Mouse (Mus musculus): ENCODE data around the gene Kank2. TPM values are rescaled to one million over a fixed set of nuclear protein-coding genes. Genes with fewer than 3 reads are reported as not detected.

The Kank2 gene
- polyA plus RNA-seq, 1 experiment from 2014 or later = 23.3 TPM

GRCm38 (mm10) chr9:21752252-21752792 lies 46.2 kb downstream of the Kank2 start:
- peaks cover under 1% of the 10 kb centered on the region; the same call in 1 of the 2 replicates for H3K36me3 ChIP-seq (ENCODE audit: insufficient read depth, low read length)
- peaks cover 16% of the 10 kb centered on the region; the same call in 1 of the 2 replicates for H3K4me1 ChIP-seq (ENCODE audit: insufficient read depth, low read depth, low read length)
- peak; percentile 14; the same call in 1 of the 2 replicates for ATAC-seq
- no peaks in the 10 kb centered on the region for H3K9me3 ChIP-seq (ENCODE audit: low read length)
- TF ChIP-seq EP300 (IDR thresholded peaks at IDR 0.05) (no peak), CTCF (IDR thresholded peaks at IDR 0.05) (no peak)
- peak overlapping the region; percentile 78 for H3K27ac ChIP-seq (ENCODE audit: low read length)
- no peaks in the 10 kb centered on the region for H3K27me3 ChIP-seq (replicated peaks; ENCODE audit: insufficient read depth, low read length)
- no peak overlapping the region for H3K9ac ChIP-seq (replicated peaks; ENCODE audit: low read depth)
- peak; percentile 78 for DNase-seq (ENCODE audit: low spot score)
- no peak overlapping the region for H3K4me3 ChIP-seq (ENCODE audit: low read depth, low read length)
- 38% methylated on average over 9 of the region's 10 CpGs for WGBS
- H3K4me2 ChIP-seq (replicated peaks; ENCODE audit: low read depth, low read length) = no peak overlapping the region

- TF ChIP-seq CTCF (IDR thresholded peaks at IDR 0.05) (peak; percentile 75), EP300 (IDR thresholded peaks at IDR 0.05) (no peak)
- Histone ChIP-seq H3K27ac (ENCODE audit: low read length) (no peak overlapping the region; the same call in 1 of the 2 replicates), H3K4me3 (ENCODE audit: low read depth, low read length) (no peak overlapping the region), H3K9ac (replicated peaks; ENCODE audit: low read depth) (no peak overlapping the region), H3K36me3 (ENCODE audit: insufficient read depth, low read length) (peaks cover 7% of the 10 kb centered on the region; the same call in 1 of the 2 replicates), H3K4me1 (ENCODE audit: insufficient read depth, low read depth, low read length) (peaks cover 16% of the 10 kb centered on the region; the same call in 1 of the 2 replicates), H3K27me3 (replicated peaks; ENCODE audit: insufficient read depth, low read length) (no peaks in the 10 kb centered on the region), H3K4me2 (replicated peaks; ENCODE audit: low read depth, low read length) (no peak overlapping the region), H3K9me3 (ENCODE audit: low read length) (no peaks in the 10 kb centered on the region)
- ATAC-seq (peak; percentile 46), DNase-seq (ENCODE audit: low spot score) (peak; percentile 89)
- 54% methylated on average over 6 of the region's 6 CpGs for WGBS
Measured at GRCm38 (mm10) chr9:21751347-21751746, 47.2 kb downstream of the Kank2 start.

GRCm38 (mm10) chr9:21750370-21750769 lies 48.2 kb downstream of the Kank2 start:
- peaks cover 16% of the 10 kb centered on the region; the same call in 1 of the 2 replicates for H3K36me3 ChIP-seq (ENCODE audit: insufficient read depth, low read length)
- TF ChIP-seq CTCF (IDR thresholded peaks at IDR 0.05) (no peak), EP300 (IDR thresholded peaks at IDR 0.05) (no peak)
- no peak overlapping the region for H3K4me3 ChIP-seq (ENCODE audit: low read depth, low read length)
- ATAC-seq (peak; percentile 6; the same call in 1 of the 2 replicates), DNase-seq (ENCODE audit: low spot score) (peak; percentile 44)
- no peaks in the 10 kb centered on the region for H3K9me3 ChIP-seq (ENCODE audit: low read length)
- WGBS = 64% methylated on average over 3 of the region's 3 CpGs
- no peak overlapping the region for H3K9ac ChIP-seq (replicated peaks; ENCODE audit: low read depth)
- H3K4me1 ChIP-seq (ENCODE audit: insufficient read depth, low read depth, low read length) = peaks cover 16% of the 10 kb centered on the region; the same call in 1 of the 2 replicates
- H3K4me2 ChIP-seq (replicated peaks; ENCODE audit: low read depth, low read length) = no peak overlapping the region
- H3K27ac ChIP-seq (ENCODE audit: low read length) = no peak overlapping the region
- H3K27me3 ChIP-seq (replicated peaks; ENCODE audit: insufficient read depth, low read length) = no peaks in the 10 kb centered on the region

GRCm38 (mm10) chr9:21749382-21750118 lies 49.0 kb downstream of the Kank2 start:
- no peak overlapping the region for H3K4me2 ChIP-seq (replicated peaks; ENCODE audit: low read depth, low read length)
- H3K4me1 ChIP-seq (ENCODE audit: insufficient read depth, low read depth, low read length) = peaks cover 15% of the 10 kb centered on the region; the same call in 1 of the 2 replicates
- H3K27me3 ChIP-seq (replicated peaks; ENCODE audit: insufficient read depth, low read length) = no peaks in the 10 kb centered on the region
- H3K36me3 ChIP-seq (ENCODE audit: insufficient read depth, low read length) = peaks cover 23% of the 10 kb centered on the region; the same call in 1 of the 2 replicates
- H3K27ac ChIP-seq (ENCODE audit: low read length) = no peak overlapping the region
- no peaks in the 10 kb centered on the region for H3K9me3 ChIP-seq (ENCODE audit: low read length)
- WGBS = 65% methylated on average over 6 of the region's 6 CpGs
- ATAC-seq (no peak), DNase-seq (ENCODE audit: low spot score) (no peak)
- H3K4me3 ChIP-seq (ENCODE audit: low read depth, low read length) = no peak overlapping the region
- no peak overlapping the region for H3K9ac ChIP-seq (replicated peaks; ENCODE audit: low read depth)
- TF ChIP-seq EP300 (IDR thresholded peaks at IDR 0.05) (no peak), CTCF (IDR thresholded peaks at IDR 0.05) (no peak)

- Histone ChIP-seq H3K4me2 (replicated peaks; ENCODE audit: low read depth, low read length) (no peak overlapping the region), H3K4me3 (ENCODE audit: low read depth, low read length) (no peak overlapping the region), H3K36me3 (ENCODE audit: insufficient read depth, low read length) (peaks cover 23% of the 10 kb centered on the region; the same call in 1 of the 2 replicates), H3K9me3 (ENCODE audit: low read length) (no peaks in the 10 kb centered on the region), H3K4me1 (ENCODE audit: insufficient read depth, low read depth, low read length) (peaks cover 6% of the 10 kb centered on the region; the same call in 1 of the 2 replicates), H3K27ac (ENCODE audit: low read length) (peak overlapping the region; percentile 14; the same call in 1 of the 2 replicates), H3K27me3 (replicated peaks; ENCODE audit: insufficient read depth, low read length) (no peaks in the 10 kb centered on the region), H3K9ac (replicated peaks; ENCODE audit: low read depth) (no peak overlapping the region)
- DNase-seq (ENCODE audit: low spot score) (no peak), ATAC-seq (no peak)
- 52% methylated on average over 10 of the region's 10 CpGs for WGBS
- TF ChIP-seq EP300 (IDR thresholded peaks at IDR 0.05) = no peak
- TF ChIP-seq CTCF (IDR thresholded peaks at IDR 0.05) = no peak
Measured at GRCm38 (mm10) chr9:21748491-21748890, 50.1 kb downstream of the Kank2 start.

GRCm38 (mm10) chr9:21748033-21748432 lies 50.5 kb downstream of the Kank2 start:
- DNase-seq (ENCODE audit: low spot score) (peak; percentile 83), ATAC-seq (peak; percentile 78)
- H3K27me3 ChIP-seq (replicated peaks; ENCODE audit: insufficient read depth, low read length) = no peaks in the 10 kb centered on the region
- H3K36me3 ChIP-seq (ENCODE audit: insufficient read depth, low read length) = peaks cover 23% of the 10 kb centered on the region; the same call in 1 of the 2 replicates
- peaks cover 5% of the 10 kb centered on the region; the same call in 1 of the 2 replicates for H3K4me1 ChIP-seq (ENCODE audit: insufficient read depth, low read depth, low read length)
- WGBS = 13% methylated on average over 7 of the region's 7 CpGs
- H3K9me3 ChIP-seq (ENCODE audit: low read length) = no peaks in the 10 kb centered on the region
- H3K4me2 ChIP-seq (replicated peaks; ENCODE audit: low read depth, low read length) = no peak overlapping the region
- no peak overlapping the region for H3K9ac ChIP-seq (replicated peaks; ENCODE audit: low read depth)
- H3K27ac ChIP-seq (ENCODE audit: low read length) = peak overlapping the region; percentile 14; the same call in 1 of the 2 replicates
- H3K4me3 ChIP-seq (ENCODE audit: low read depth, low read length) = no peak overlapping the region
- TF ChIP-seq CTCF (IDR thresholded peaks at IDR 0.05) (no peak), EP300 (IDR thresholded peaks at IDR 0.05) (peak; percentile 63; the same call in 1 of the 2 replicates)
